Comparison of ENCODE assay signal across 8 mouse cellular contexts in the genomic region with DNA sequence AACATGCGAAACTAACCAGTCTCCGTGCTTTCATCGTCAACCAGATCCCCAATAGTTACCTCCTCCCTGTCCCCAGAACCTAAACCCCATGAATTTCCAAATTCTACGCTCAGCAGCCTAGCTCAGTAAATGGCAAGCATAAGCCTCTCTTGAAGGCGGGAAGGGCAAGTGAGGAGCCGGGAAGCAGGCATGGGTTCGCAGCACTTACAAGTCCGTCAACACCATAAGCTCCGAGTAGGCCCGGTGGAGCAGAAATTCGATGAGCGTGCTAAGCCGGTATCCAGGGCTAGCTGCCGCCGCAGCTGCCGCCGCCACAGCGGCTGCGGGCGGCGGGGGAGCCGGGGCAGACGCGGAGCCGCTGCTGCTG. TPM values are rescaled to one million over a fixed set of nuclear protein-coding genes. Genes with fewer than 3 reads are reported as not detected.
DNase-seq lines count a peak whose midpoint lies in the region; ATAC-seq and TF ChIP-seq lines count a peak whose summit lies in the region.

No protein-coding gene starts in this region.

- peak overlapping the region; percentile 89 for H3K9ac ChIP-seq in heart, embryonic 14.5 days (ENCODE audit: low read length)
- H3K9ac ChIP-seq in hindbrain, postnatal 0 days (replicated peaks; ENCODE audit: low read length), result peak overlapping the region; percentile 63
- H3K9ac ChIP-seq in midbrain, embryonic 16.5 days (ENCODE audit: low read depth, low read length), result peak overlapping the region; percentile 74

- 10% methylated on average over 24 of the region's 25 CpGs for WGBS in heart, embryonic 14.5 days
- 21% methylated on average over 25 of the region's 25 CpGs for WGBS in hindbrain, postnatal 0 days
- 17% methylated on average over 21 of the region's 25 CpGs for WGBS in midbrain, embryonic 16.5 days

- peak overlapping the region; percentile 90 for H3ac ChIP-seq in C2C12 (ENCODE audit: control insufficient read depth, insufficient read length, low read depth)

- H3K79me3 ChIP-seq in C2C12 (ENCODE audit: low read depth), result peaks cover 46% of the 10 kb centered on the region

- H3K9me3 ChIP-seq in heart, embryonic 14.5 days (ENCODE audit: control insufficient read depth, low read length), result no peaks in the 10 kb centered on the region
- H3K9me3 ChIP-seq in hindbrain, postnatal 0 days (ENCODE audit: low read length), result no peaks in the 10 kb centered on the region
- no peaks in the 10 kb centered on the region for H3K9me3 ChIP-seq in midbrain, embryonic 16.5 days (replicated peaks; ENCODE audit: control insufficient read depth, low read length, poor library complexity, severe bottlenecking)

- TF ChIP-seq CTCF in C2C12 (IDR thresholded peaks at IDR 0.05; ENCODE audit: control insufficient read depth, insufficient read depth, insufficient read length), result no peak
- TF ChIP-seq CTCF in cortical plate, adult 2 months (IDR thresholded peaks at IDR 0.05; ENCODE audit: extremely low read depth, insufficient read depth, low read length), result no peak
- TF ChIP-seq CTCF in hindbrain, postnatal 0 days (IDR thresholded peaks at IDR 0.05; ENCODE audit: low read depth), result no peak

- peak overlapping the region; percentile 69 to 76 for H3K4me3 ChIP-seq in heart, embryonic 14.5 days (ENCODE audit: control insufficient read depth in 1 of 2, insufficient read depth in 1 of 2, low read depth in 1 of 2, low read length in 2 of 2)
- peak overlapping the region; percentile 50 for H3K4me3 ChIP-seq in C2C12 (ENCODE audit: insufficient read depth, poor library complexity, severe bottlenecking)
- H3K4me3 ChIP-seq in cortical plate, adult 2 months (ENCODE audit: insufficient read depth, low read length), result peak overlapping the region; percentile 94
- peak overlapping the region; percentile 56 for H3K4me3 ChIP-seq in hindbrain, postnatal 0 days (ENCODE audit: low read length)
- H3K4me3 ChIP-seq in midbrain, embryonic 16.5 days (ENCODE audit: low read depth, low read length), result peak overlapping the region; percentile 59

- peaks cover 11% of the 10 kb centered on the region; the same call in 1 of the 2 replicates for H3K27me3 ChIP-seq in heart, embryonic 14.5 days (ENCODE audit: control insufficient read depth, insufficient read depth, low read length)
- no peaks in the 10 kb centered on the region for H3K27me3 ChIP-seq in C2C12 (ENCODE audit: control insufficient read depth, insufficient read depth, insufficient read length)
- H3K27me3 ChIP-seq in hindbrain, postnatal 0 days (ENCODE audit: insufficient read depth, low read length), result no peaks in the 10 kb centered on the region
- no peaks in the 10 kb centered on the region for H3K27me3 ChIP-seq in midbrain, embryonic 16.5 days (ENCODE audit: control insufficient read depth, insufficient read depth, low read depth, low read length)

- H3K27ac ChIP-seq in heart, embryonic 14.5 days (replicated peaks in 1 of 2; ENCODE audit: control insufficient read depth in 1 of 2, insufficient read depth in 1 of 2, low read depth in 2 of 2, low read length in 2 of 2), result peak overlapping the region; percentile 96 to 97
- H3K27ac ChIP-seq in cortical plate, adult 2 months (ENCODE audit: insufficient read depth, low read length), result peak overlapping the region; percentile 95
- peak overlapping the region; percentile 91 for H3K27ac ChIP-seq in hindbrain, postnatal 0 days
- H3K27ac ChIP-seq in midbrain, embryonic 16.5 days (ENCODE audit: low read length), result peak overlapping the region; percentile 95

- H3K4me1 ChIP-seq in heart, embryonic 14.5 days (ENCODE audit: control insufficient read depth in 2 of 2, insufficient read depth in 2 of 2, low read length in 2 of 2), result peaks cover 0 to 12% of the 10 kb centered on the region in 2 experiments; a peak in 1 of 4 replicates
- H3K4me1 ChIP-seq in cortical plate, adult 2 months (ENCODE audit: control insufficient read depth, insufficient read depth, low read length), result no peaks in the 10 kb centered on the region
- no peaks in the 10 kb centered on the region for H3K4me1 ChIP-seq in hindbrain, postnatal 0 days (ENCODE audit: insufficient read depth, low read length)
- H3K4me1 ChIP-seq in midbrain, embryonic 16.5 days (ENCODE audit: control insufficient read depth, insufficient read depth, low read length), result peaks cover 16% of the 10 kb centered on the region

- no peaks in the 10 kb centered on the region for H3K36me3 ChIP-seq in heart, embryonic 14.5 days (ENCODE audit: control insufficient read depth, insufficient read depth, low read length)
- no peaks in the 10 kb centered on the region for H3K36me3 ChIP-seq in C2C12 (ENCODE audit: control insufficient read depth, insufficient read depth)
- no peaks in the 10 kb centered on the region for H3K36me3 ChIP-seq in hindbrain, postnatal 0 days (ENCODE audit: insufficient read depth, low read length)
- no peaks in the 10 kb centered on the region for H3K36me3 ChIP-seq in midbrain, embryonic 16.5 days (ENCODE audit: control insufficient read depth, insufficient read depth, low read length)

- H3K79me2 ChIP-seq in C2C12 (ENCODE audit: control insufficient read depth, insufficient read depth), result peaks cover 53% of the 10 kb centered on the region

- TF ChIP-seq POLR2A in cortical plate, adult 2 months (IDR thresholded peaks at IDR 0.05; ENCODE audit: extremely low read depth, insufficient read depth, low read length), result no peak

- DNase-seq in heart, adult 8-10 months (ENCODE audit: low spot score), result no peak
- DNase-seq in hindbrain, postnatal 0 days (ENCODE audit: low spot score), result no peak
- DNase-seq in adrenal gland, adult 2 months, result no peak
- no peak for DNase-seq in thymus, adult 18-20 months

- peak overlapping the region; percentile 71 for H3K4me2 ChIP-seq in heart, embryonic 14.5 days (ENCODE audit: low read length)
- peak overlapping the region; percentile 57 for H3K4me2 ChIP-seq in hindbrain, postnatal 0 days (ENCODE audit: low read depth, low read length)
- H3K4me2 ChIP-seq in midbrain, embryonic 16.5 days (ENCODE audit: low read length), result peak overlapping the region; percentile 62

- peak; percentile 33 for ATAC-seq in heart, embryonic 14.5 days (ENCODE audit: insufficient number of reproducible peaks, insufficient read depth, low FRiP score, low read depth)
- ATAC-seq in hindbrain, postnatal 0 days, result peak; percentile 36
- no peak; the same call in 1 of the 2 replicates for ATAC-seq in midbrain, embryonic 16.5 days

TF ChIP-seq in C2C12, 6 proteins besides CTCF, POLR2A, EP300 and RAD21:
- TF ChIP-seq USF1 (IDR thresholded peaks at IDR 0.05; ENCODE audit: low read depth) (no peak), MAX (IDR thresholded peaks at IDR 0.05) (no peak), FOSL1 (IDR thresholded peaks at IDR 0.05; ENCODE audit: insufficient read depth, low read length, poor library complexity, severe bottlenecking) (no peak)

RNA-seq across cellular contexts. Expression of a gene that starts 0.6 kb away (rescaled TPM):
- 28.0 and 30.3 TPM in 2 replicates for polyA plus RNA-seq in heart, embryonic 14.5 days (2014; fragmentation: Nextera tagmentation; extraction: Ambion mirVana)
- 10 to 100 TPM; 20.9 to 30.2 (median 24.3) TPM for total RNA-seq in heart, adult 8-10 months (2022)
- 10.9 TPM for polyA plus RNA-seq in C2C12 (2012; fragmentation: generic; extraction: Trizol)
- 36.6 and 37.3 TPM in 2 replicates for polyA plus RNA-seq in cortical plate, adult 2 months (2012; rRNA removed)
- 28.0 and 28.4 TPM in 2 replicates for total RNA-seq in hindbrain, postnatal 0 days (2014; rRNA removed)
- polyA plus RNA-seq in hindbrain, postnatal 0 days (2015; fragmentation: Nextera tagmentation; extraction: Ambion mirVana), result 8.0 and 8.8 TPM in 2 replicates
- 11.8 and 12.6 TPM in 2 replicates for polyA plus RNA-seq in midbrain, embryonic 16.5 days (2015; fragmentation: Nextera tagmentation; extraction: Ambion mirVana)
- total RNA-seq in adrenal gland, adult 2 months (2021), result 10 to 100 TPM; 19.6 to 24.1 TPM
- polyA plus RNA-seq in adrenal gland, adult 2 months (2012; rRNA removed), result 5.9 and 6.8 TPM in 2 replicates
